Mouse (Mus musculus) kidney, embryonic 14.5 days (tissue): ENCODE data around the gene Tulp4. TPM values are rescaled to one million over a fixed set of nuclear protein-coding genes. Genes with fewer than 3 reads are reported as not detected.

ENCODE experiments used
- ATAC-seq: fragments of 200-750 bp; cut with Nextera tagmentation; 2 replicates; pipeline ENCODE4 v1.8.0; 2017; ENCODE audit warnings: moderate number of reproducible peaks, mild to moderate bottlenecking, moderate TSS enrichment, moderate library complexity; ENCODE audit not compliant: low FRiP score, low TSS enrichment
- H3K27ac ChIP-seq: fragments of 300-500 bp; sonication (generic); 2 replicates; pipeline ENCODE4 v1.5.1; 2014; ENCODE audit warnings: low read depth, mild to moderate bottlenecking, low read length, moderate library complexity, mixed read lengths
- H3K27me3 ChIP-seq: fragments of 300-500 bp; sonication (generic); 2 replicates; pipeline ENCODE4 v1.6.1; 2014; ENCODE audit warnings: mild to moderate bottlenecking, low read length; ENCODE audit not compliant: control insufficient read depth, insufficient read depth
- H3K36me3 ChIP-seq: fragments of 300-500 bp; sonication (generic); 2 replicates; pipeline ENCODE4 v1.6.1; 2014; ENCODE audit warnings: low read length, mixed read lengths; ENCODE audit not compliant: control insufficient read depth, insufficient read depth
- H3K4me1 ChIP-seq: fragments of 300-500 bp; sonication (generic); 2 replicates; pipeline ENCODE4 v1.6.1; 2014; ENCODE audit warnings: low read length, mixed read lengths; ENCODE audit not compliant: control insufficient read depth, insufficient read depth
- H3K4me2 ChIP-seq: fragments of 300-500 bp; sonication (generic); replicated peaks from 2 replicates; pipeline ENCODE4 v1.6.1; 2014; ENCODE audit warnings: low read depth, mild to moderate bottlenecking, low read length
- H3K4me3 ChIP-seq: fragments of 300-500 bp; sonication (generic); 2 replicates; pipeline ENCODE4 v1.5.1; 2014; ENCODE audit warnings: mild to moderate bottlenecking, low read length
- H3K9ac ChIP-seq: fragments of 300-500 bp; sonication (generic); 2 replicates; pipeline ENCODE4 v1.6.1; 2014; ENCODE audit warnings: low read depth, mild to moderate bottlenecking, low read length, moderate library complexity
- H3K9me3 ChIP-seq: fragments of 300-500 bp; sonication (generic); 2 replicates; pipeline ENCODE4 v1.6.1; 2016; ENCODE audit warnings: low read length; ENCODE audit not compliant: control insufficient read depth
- WGBS: fragments of 180-500 bp; shearing (Covaris S2); extraction: QIAGEN DNeasy Blood & Tissue Kit; methylation state at CpG from one replicate; pipeline ENCODE4 v1.1.7; 2014; 5-methylcytosine and 5-hydroxymethylcytosine counted together
- polyA plus RNA-seq: library from polyadenylated mRNA; unstranded; fragments of >200 nt; fragmentation: Nextera tagmentation; extraction: Ambion mirVana; gene quantifications from 2 replicates; pipeline ENCODE4 v1.2.1, GENCODE M21; 2014

Gene Tulp4
- polyA plus RNA-seq, 1 experiment from 2014 or later: 86.4 TPM

GRCm38 (mm10) chr17:6186651-6187050 lies 80.4 kb downstream of the Tulp4 start:
- WGBS: 93% methylated on average over 4 of the region's 4 CpGs
- no peak overlapping the region for H3K9ac ChIP-seq
- H3K4me3 ChIP-seq: no peak overlapping the region
- peaks cover 11% of the 10 kb centered on the region; the same call in 1 of the 2 replicates for H3K36me3 ChIP-seq
- no peaks in the 10 kb centered on the region for H3K4me1 ChIP-seq
- H3K27ac ChIP-seq: no peak overlapping the region
- H3K9me3 ChIP-seq: no peaks in the 10 kb centered on the region
- no peak overlapping the region for H3K4me2 ChIP-seq
- no peak for ATAC-seq
- H3K27me3 ChIP-seq: no peaks in the 10 kb centered on the region

GRCm38 (mm10) chr17:6187183-6187582 lies 80.9 kb downstream of the Tulp4 start:
- no peak overlapping the region for H3K4me3 ChIP-seq
- WGBS: 98% methylated on average over 8 of the region's 8 CpGs
- peaks cover 15% of the 10 kb centered on the region for H3K36me3 ChIP-seq

GRCm38 (mm10) chr17:6189207-6189606 lies 83.0 kb downstream of the Tulp4 start:
- no peak overlapping the region for H3K4me2 ChIP-seq
- H3K27me3 ChIP-seq: no peaks in the 10 kb centered on the region
- WGBS: 86% methylated on average over 5 of the region's 5 CpGs
- H3K9me3 ChIP-seq: no peaks in the 10 kb centered on the region
- H3K4me3 ChIP-seq: no peak overlapping the region
- H3K9ac ChIP-seq: no peak overlapping the region
- H3K27ac ChIP-seq: no peak overlapping the region
- H3K4me1 ChIP-seq: no peaks in the 10 kb centered on the region
- ATAC-seq: no peak
- H3K36me3 ChIP-seq: peaks cover 19% of the 10 kb centered on the region

More at GRCm38 (mm10) chr17:6187183-6187582, 80.9 kb downstream of the Tulp4 start:
- Histone ChIP-seq H3K4me2 (no peak overlapping the region), H3K27me3 (no peaks in the 10 kb centered on the region), H3K9me3 (no peaks in the 10 kb centered on the region), H3K4me1 (no peaks in the 10 kb centered on the region), H3K9ac (no peak overlapping the region), H3K27ac (no peak overlapping the region)
- ATAC-seq: no peak

DNA sequence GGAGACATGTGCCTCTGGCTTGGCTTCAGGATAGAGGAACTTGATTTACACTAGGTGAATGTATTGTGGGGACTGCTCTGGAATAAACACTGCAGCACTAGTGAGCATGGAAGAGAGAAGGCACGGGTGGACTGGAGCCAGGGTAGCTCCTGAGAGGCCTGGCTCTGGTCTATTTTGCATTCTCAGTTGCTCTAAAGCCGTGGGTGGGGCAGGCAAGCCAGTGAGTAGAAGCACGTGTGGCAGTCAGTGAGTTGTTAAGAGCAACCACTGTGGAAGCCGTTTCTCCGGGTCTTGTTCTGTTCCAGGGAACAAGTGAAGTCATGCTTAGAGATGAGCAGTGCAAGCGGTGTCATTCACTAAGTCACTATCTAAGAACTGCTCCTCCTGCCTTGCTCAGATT lies 86.0 kb downstream of the Tulp4 start:
- Histone ChIP-seq H3K27me3 (no peaks in the 10 kb centered on the region), H3K27ac (no peak overlapping the region), H3K4me3 (no peak overlapping the region), H3K9ac (no peak overlapping the region), H3K4me2 (no peak overlapping the region), H3K4me1 (no peaks in the 10 kb centered on the region), H3K9me3 (no peaks in the 10 kb centered on the region), H3K36me3 (peaks cover 8% of the 10 kb centered on the region)
- ATAC-seq: no peak
- WGBS: 80% methylated on average over 6 of the region's 6 CpGs

DNA sequence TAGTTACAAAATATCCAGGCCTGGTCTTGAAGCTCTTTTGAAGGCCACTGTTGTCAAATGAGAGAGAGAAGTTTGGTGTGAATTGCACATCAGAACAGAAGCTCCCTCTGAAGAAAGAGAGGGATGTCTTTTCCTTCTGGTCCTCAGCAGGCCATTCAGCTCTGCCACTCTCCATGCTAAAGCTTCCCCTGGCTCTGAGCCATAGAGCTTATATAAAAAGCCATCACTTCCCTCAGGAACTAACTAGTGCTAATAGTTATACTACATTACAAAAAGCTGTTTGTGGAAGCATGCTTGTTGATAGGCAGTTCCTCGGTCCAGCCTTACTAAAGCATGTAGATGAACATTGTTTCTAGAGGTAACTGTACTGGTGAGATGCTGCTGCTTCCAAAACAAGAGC lies 89.2 kb downstream of the Tulp4 start:
- Histone ChIP-seq H3K4me2 (no peak overlapping the region), H3K36me3 (peaks cover 12% of the 10 kb centered on the region), H3K27ac (no peak overlapping the region), H3K9me3 (no peaks in the 10 kb centered on the region), H3K9ac (no peak overlapping the region), H3K4me1 (no peaks in the 10 kb centered on the region), H3K4me3 (no peak overlapping the region), H3K27me3 (no peaks in the 10 kb centered on the region)
- ATAC-seq: no peak
- WGBS: 94% methylated on average over 1 of the region's 1 CpGs

DNA sequence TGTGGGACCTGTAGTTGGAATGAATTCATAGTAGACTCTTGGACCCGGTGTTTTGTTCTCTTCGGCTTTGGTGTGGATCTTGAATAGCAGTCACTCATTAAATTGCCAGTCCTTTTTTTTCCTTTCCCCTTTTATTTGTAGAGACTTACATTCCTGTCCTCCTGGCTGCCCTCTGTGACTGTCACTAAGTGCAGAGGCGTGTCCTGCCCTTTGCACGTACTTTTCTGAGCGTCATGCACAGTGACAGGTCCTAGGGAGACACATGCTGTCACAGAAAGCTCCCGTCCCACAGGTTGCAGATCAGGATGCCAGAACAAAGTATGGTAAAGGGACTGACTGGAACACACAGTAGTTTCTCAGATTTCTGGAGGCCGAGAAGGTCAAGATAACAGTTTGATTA lies 91.3 kb downstream of the Tulp4 start:
- H3K4me3 ChIP-seq: no peak overlapping the region
- no peak overlapping the region for H3K9ac ChIP-seq
- H3K27ac ChIP-seq: no peak overlapping the region
- no peaks in the 10 kb centered on the region for H3K4me1 ChIP-seq
- no peak for ATAC-seq
- 79% methylated on average over 7 of the region's 7 CpGs for WGBS
- H3K9me3 ChIP-seq: no peaks in the 10 kb centered on the region
- H3K27me3 ChIP-seq: no peaks in the 10 kb centered on the region
- H3K4me2 ChIP-seq: no peak overlapping the region
- H3K36me3 ChIP-seq: peaks cover 20% of the 10 kb centered on the region

DNA sequence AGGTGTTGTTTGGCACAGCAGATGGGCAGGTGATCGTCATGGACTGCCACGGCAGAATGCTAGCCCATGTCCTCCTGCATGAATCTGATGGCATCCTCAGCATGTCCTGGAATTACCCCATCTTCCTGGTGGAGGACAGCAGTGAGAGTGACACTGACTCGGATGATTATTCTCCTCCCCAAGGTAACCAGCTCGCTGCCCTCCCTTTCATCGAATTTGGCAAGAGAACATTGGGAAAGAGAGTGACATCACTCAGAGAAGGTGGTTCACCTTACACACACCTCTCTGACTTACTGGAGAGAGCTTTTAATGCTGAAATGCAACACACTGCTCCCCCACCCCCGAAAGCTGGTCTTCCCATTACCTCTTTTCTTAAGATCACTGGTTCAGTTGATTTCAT lies 92.4 kb downstream of the Tulp4 start:
- H3K4me2 ChIP-seq: no peak overlapping the region
- ATAC-seq: no peak
- no peaks in the 10 kb centered on the region for H3K9me3 ChIP-seq
- H3K36me3 ChIP-seq: peaks cover 21% of the 10 kb centered on the region
- no peak overlapping the region for H3K9ac ChIP-seq
- H3K27ac ChIP-seq: no peak overlapping the region
- H3K4me3 ChIP-seq: no peak overlapping the region
- WGBS: 79% methylated on average over 6 of the region's 6 CpGs
- H3K4me1 ChIP-seq: no peaks in the 10 kb centered on the region
- no peaks in the 10 kb centered on the region for H3K27me3 ChIP-seq

DNA sequence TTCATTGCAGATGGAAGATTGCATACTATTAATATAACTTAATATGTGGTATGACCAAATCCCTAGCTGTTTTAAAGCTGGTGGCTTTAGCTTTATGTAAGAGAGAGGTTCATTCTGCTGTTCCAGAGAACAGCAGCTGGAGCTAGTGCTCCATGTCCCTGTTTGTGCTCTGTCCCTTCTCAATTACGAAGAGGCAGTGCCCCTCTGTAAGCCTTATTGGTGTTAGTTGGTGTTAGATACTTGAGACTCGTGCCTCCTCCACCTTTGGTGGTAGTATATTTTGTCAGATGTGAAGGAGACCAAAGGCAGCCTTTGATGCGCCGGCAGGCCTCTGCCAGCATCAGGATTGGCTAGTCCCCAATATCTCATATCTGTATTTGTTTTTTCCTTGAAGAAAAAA lies 92.9 kb downstream of the Tulp4 start:
- WGBS: 31% methylated on average over 4 of the region's 4 CpGs
- peak; percentile 60; the same call in 1 of the 2 replicates for ATAC-seq
- Histone ChIP-seq H3K4me3 (no peak overlapping the region), H3K27me3 (no peaks in the 10 kb centered on the region), H3K36me3 (peaks cover 21% of the 10 kb centered on the region), H3K9me3 (no peaks in the 10 kb centered on the region), H3K27ac (no peak overlapping the region), H3K4me1 (no peaks in the 10 kb centered on the region), H3K9ac (no peak overlapping the region), H3K4me2 (no peak overlapping the region)

DNA sequence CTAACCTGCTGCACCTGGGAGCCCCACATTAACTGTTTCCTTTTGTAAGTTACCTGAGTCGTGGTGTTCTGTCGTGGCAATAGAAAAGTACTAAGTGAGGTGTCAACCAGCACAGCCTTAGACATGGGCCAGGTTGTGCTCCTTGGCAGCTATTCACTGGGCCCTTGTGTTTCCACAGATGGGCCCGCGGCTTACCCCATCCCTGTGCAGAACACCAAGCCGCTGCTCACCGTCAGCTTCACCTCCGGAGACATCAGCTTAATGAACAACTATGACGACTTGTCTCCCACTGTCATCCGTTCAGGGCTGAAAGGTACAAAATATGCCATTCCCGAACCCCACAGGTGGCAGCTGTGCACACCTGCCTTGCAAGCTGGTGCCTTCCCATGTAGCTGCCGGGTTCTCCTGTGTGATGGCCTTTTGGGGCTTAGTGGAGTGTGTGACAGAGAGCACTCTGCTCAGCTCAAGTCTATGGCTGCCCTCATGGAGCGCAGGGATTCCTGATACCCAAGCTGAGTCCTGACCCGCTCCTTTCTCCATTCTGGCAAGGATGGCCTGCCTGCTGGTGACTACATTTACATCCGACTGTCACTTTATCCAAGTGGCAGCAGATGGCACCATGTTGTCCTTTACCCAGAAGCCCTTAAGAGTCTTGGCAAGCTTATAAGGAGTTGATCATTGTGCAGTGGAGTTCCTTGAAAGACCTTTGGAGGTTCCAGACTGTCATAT lies 95.4 kb downstream of the Tulp4 start:
- Histone ChIP-seq H3K9me3 (no peaks in the 10 kb centered on the region), H3K4me1 (no peaks in the 10 kb centered on the region), H3K9ac (no peak overlapping the region), H3K27ac (no peak overlapping the region), H3K36me3 (peaks cover 21% of the 10 kb centered on the region), H3K4me2 (no peak overlapping the region), H3K4me3 (no peak overlapping the region), H3K27me3 (no peaks in the 10 kb centered on the region)
- 92% methylated on average over 14 of the region's 14 CpGs for WGBS
- ATAC-seq: no peak
